Mouse (Mus musculus): ENCODE measurements around the gene Gm21972. TPM values are rescaled to one million over a fixed set of nuclear protein-coding genes. Genes with fewer than 3 reads are reported as not detected.

Gm21972 gene
- total RNA-seq (2015; ENCODE audit: low replicate concordance) (1.5 and 9.6 TPM in 2 replicates), total RNA-seq (2017; ENCODE audit: low replicate concordance) (3.2 and 15.2 TPM in 2 replicates)

DNA sequence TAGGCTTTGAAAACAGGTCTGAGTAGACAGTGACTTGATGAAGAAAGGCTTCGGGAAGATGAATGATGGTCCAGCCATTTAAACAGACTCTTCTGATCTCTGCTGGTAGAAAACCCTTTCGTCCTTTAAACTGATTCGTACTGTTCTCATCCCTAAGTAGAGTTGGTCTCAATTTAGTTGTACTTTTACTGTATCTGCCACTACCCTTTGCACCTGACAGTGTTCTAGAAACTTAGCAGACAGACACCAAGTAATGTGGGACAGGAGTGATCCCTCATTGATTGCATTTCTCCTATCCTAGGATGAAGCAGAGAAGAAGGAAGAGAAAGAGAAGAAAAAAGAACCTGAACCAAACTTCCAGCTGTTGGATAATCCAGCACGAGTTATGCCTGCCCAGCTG, at the start of gene Gm21972:
Gene Gm21972 (plus strand): TSS at position 301 of the 400 bp plus-strand sequence.
- no peak for ATAC-seq (replicated peaks; ENCODE audit: low FRiP score, poor library complexity, severe bottlenecking)

DNA sequence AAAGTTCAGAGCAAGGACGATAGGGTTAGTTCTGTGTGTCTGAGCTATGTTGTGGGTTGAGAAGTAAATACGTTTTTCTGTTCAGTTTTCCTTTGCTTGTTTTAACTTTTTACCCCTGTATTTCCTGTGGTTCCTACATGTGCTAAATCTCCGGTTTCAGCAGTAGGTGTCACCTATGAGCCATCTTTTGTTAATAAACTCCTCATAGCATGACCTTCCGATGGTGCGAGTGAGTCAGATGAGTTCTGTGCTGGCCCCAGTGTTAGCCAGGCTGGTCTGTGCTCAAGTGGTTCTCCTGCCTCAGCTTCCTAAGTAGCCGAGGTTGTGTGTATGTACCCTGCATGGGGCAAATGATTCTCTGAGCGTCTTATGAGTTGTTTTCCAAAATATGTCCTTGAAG, 39.0 kb upstream of the Gm21972 start:
- no peak for ATAC-seq (replicated peaks; ENCODE audit: low FRiP score, poor library complexity, severe bottlenecking)

DNA sequence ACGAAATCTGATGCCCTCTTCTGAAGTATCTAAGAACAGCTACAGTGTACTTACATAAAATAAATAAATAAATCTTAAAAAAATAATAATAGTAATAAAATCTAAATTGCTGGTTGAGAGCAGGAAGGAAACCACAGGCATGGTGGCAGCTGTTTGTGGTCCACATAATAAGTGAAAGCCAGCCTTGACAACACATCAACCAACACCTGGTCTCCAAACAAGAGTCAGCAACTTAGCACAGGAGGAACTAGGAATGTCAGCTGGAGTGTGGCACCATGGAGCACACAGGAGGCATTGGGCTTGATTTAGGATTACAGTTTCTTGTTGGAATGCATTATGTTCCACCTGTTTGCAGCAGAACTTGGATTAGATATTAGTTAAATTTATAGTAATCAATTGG, 28.4 kb upstream of the Gm21972 start:
- no peak for ATAC-seq (replicated peaks; ENCODE audit: low FRiP score, poor library complexity, severe bottlenecking)

DNA sequence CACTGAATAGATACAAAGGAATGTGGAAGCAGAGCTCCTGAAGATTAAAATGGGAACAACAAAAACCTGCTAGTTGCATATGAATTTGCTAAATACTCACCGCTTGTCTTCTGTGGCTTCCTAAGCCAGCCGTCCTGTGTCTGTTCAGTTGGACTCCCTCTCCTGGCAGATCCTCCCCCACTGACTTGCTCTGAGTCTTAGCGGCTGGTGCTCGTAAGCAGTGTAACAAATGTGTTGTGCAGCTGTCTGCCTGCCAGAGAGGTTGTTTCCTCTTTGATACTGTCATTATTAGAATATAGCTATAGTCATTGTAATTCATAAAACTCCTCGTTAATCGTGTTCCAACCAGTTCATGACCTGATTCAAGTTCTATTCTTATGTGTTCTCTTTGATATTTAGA, 21.7 kb upstream of the Gm21972 start, which contains the start of gene Htr2b:
Gene Htr2b (minus strand): TSS at position 192 of the 400 bp plus-strand sequence.
- no peak for ATAC-seq (replicated peaks; ENCODE audit: low FRiP score, poor library complexity, severe bottlenecking)

DNA sequence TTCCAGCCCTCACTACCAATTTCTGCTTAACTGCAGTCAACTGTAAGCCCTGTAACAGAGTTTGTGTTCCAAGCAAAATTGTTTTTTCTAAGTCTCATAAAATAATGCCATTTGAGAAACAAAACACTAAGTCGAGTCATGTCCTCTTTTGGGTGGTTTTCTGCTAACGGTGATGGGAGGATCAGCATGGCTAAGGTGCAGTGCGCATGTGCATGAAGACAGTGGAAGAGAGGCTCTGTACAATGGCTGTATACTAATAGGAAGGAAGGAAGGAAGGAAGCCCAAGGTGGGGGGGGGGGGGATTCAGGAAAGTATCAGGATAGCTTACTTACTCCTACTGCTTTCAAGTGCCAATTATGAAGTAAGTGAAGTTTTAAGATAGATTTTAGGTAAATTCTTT, 19.3 kb upstream of the Gm21972 start:
- no peak for ATAC-seq (replicated peaks; ENCODE audit: low FRiP score, poor library complexity, severe bottlenecking)

DNA sequence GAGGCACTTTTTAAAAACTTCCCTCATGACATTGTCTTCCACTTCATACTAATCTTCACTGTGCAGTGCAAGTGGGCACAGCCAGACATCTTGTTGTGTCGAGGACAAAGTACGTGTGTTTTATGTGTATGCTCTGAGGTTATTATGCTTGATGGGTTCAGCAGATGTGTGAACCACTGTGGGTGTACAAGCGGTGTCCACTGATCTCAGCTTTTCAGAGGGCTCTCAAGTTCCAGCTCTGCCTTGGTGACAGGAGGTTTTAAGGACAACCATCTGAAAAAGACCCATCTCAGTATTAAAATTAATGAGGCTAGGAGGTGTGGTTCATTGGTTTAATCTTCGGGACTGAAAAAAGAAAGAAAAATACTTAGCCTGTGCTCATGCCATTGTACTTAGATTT, 13.9 kb upstream of the Gm21972 start:
- ATAC-seq (replicated peaks; ENCODE audit: low FRiP score, poor library complexity, severe bottlenecking): no peak

DNA sequence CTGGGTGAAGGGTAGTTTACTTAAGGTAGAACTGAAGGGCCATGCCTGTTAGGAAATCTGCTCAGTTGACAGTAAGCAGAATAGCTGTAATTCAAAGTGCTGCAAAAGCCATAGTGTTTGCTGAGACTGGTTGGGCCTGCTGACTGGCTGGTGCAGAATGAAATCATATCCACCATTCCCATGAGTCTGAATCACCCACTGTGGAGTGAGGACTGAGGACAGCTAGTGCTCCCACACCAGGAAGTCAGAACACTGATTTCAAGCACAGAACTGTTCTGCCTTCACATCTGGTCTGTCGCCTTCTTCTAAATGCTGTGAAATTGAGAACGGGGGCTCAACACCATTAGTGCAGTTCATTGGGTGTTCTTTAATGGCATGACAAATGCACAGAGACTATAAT, 7.4 kb upstream of the Gm21972 start:
- ATAC-seq (replicated peaks; ENCODE audit: low FRiP score, poor library complexity, severe bottlenecking): no peak

DNA sequence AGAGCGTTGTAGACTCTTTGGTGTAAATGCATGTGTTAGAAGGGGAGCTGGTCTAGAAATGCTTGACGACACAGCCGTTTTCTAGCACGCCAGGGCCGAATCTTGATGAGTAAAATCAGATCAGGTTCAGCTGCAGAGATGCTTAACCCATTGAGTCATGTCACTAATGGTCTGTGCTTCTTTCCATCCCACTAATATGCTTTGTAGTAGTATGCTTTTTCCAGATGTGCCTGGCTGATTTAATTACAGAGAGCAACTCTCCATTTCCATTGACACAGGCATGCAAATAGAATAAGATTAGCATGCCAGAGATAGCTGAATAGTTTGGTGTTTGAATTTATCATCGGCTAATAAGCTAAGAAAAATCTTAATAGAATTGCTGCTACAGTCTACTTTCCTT, 1.9 kb downstream of the Gm21972 start:
- ATAC-seq (replicated peaks; ENCODE audit: low FRiP score, poor library complexity, severe bottlenecking): no peak

DNA sequence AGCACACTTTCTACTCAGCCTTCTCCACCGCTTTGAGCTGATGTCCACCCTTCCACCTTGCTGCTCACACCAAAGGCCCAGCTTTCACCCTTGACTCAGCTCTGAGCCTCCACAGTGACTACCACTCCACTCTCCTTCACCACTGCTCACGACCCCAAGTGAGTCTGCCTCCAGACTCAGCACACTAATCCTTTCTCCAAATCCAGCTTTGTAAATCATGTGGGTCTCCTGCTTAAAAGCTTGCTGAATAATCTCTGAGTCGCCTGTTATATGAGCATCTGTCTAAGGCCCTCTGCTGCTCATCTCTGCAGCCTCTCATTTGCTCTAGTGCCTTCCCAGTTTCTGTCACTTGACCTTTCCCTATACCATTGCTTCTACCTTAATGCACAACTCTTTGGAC, 7.6 kb downstream of the Gm21972 start:
- ATAC-seq (replicated peaks; ENCODE audit: low FRiP score, poor library complexity, severe bottlenecking): no peak

DNA sequence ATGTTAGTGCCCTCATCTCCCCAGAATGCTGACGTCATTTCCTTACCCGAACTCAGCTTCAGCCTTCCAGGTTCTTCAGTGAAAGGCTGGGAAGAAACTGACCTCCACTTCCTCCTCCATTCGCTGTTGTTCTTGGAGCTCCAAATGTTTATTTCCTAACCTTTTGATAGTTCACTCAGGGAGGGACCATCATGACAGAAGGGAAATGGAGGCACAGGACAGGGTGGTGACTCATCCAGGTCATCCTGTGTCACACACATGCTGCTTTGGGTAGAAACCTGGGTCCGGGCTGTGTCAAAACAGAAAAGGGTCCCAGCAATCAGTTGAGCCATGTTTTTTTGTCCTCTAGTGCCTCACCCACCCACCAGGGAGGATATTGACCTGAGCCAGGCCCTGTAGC, 9.7 kb downstream of the Gm21972 start:
- ATAC-seq (replicated peaks; ENCODE audit: low FRiP score, poor library complexity, severe bottlenecking): no peak

DNA sequence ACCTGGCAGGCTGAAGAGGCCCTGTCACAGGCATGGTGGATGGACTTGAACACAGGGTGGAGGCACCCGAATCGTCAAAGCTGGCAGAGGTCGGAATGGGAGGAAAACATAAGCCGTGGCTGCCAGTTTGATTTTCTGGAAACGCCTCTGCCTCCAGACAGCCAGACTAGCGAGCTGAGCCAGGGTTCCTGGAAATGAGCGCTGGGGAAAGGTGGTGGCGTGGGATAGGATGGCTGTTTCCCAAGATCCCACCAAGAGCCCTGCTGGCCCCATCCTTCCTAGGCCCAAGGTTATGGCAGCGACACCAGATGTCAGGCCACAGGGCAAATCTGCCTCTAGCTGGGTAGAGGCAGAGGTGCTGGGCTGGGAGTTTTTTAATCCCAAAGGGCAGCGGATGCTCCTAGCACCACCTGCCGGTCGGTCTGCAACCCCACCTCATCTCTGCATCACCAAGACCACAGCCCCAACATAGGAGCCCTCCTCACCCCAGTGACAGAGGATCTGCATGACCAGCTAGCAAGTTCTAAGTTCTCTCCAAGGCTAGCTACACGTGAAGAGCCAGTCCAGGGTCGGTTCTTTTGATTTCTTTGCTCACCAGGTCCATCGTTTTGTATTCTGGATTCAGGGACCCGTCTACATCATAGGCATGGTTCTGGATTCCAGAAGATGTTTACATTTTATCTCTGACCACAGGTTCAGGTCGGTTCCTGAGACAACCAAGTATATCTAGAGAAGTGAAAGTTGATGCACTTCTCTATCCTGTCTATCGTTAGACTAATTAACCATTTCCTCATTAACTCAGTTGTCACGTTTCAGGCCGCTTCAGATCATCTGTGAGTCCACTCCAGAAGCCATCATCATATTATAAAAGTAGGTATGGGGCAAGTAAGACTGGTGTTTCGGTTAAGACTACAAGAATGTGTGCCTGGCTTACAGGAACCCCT, 10.8 kb downstream of the Gm21972 start:
- no peak for ATAC-seq (replicated peaks; ENCODE audit: low FRiP score, poor library complexity, severe bottlenecking)

DNA sequence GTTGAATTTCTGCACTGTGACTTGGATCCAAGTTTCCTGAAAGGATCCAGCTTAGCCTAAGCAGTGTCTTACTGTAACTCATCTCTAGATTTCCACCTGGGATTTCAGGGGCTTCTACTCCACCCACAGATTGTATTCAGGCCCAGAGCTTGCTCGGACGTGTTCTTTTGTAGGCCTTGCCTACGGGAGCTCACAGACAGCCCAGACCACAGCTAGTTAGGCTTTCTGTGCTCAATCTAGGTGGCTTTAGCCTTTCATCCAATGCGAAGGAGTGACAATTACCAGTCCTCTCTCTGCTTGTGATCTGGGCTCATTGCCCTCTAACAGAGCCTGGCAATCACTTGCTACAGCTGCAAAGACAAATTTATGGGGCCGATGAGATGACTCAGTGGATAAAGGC, 12.9 kb downstream of the Gm21972 start:
- ATAC-seq (replicated peaks; ENCODE audit: low FRiP score, poor library complexity, severe bottlenecking): no peak

DNA sequence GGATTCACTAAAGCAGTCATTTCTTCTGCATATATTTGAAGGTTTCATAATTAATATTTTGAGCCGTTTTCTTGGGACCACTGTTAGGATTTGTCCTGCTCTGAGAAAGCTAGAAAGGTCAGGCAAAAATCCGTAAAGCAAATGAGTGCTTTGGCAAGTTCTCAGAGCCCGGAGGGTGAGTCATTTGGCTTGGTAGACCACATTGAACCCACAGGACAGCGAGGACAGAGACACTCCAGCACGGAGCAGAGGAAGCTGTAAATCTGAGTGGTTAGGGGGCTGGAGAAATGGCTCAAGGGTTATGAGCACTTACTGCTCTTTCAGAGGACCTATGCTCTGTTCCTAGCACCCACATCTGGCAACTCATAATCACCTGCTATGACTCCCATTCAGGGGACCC, 14.1 kb downstream of the Gm21972 start:
- no peak for ATAC-seq (replicated peaks; ENCODE audit: low FRiP score, poor library complexity, severe bottlenecking)

DNA sequence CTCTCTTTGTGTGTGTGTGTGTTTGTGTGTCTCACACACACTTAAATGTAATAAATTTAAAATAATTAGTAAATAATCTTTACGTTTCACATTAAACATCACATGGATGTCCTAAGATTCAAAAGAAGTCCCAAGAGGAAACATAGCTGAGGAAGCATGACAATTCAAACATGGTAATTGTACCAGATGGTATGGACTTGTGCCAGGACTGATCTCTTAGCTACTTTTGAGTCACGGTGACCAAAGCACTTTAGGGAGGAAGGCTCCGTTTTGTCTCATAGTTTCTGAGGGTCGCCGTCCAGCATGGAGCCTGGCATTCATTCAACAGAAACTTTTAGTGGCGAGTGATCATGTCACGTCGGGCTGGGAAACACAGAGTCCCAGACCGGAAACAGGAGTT, 14.7 kb downstream of the Gm21972 start:
- no peak for ATAC-seq (replicated peaks; ENCODE audit: low FRiP score, poor library complexity, severe bottlenecking)

DNA sequence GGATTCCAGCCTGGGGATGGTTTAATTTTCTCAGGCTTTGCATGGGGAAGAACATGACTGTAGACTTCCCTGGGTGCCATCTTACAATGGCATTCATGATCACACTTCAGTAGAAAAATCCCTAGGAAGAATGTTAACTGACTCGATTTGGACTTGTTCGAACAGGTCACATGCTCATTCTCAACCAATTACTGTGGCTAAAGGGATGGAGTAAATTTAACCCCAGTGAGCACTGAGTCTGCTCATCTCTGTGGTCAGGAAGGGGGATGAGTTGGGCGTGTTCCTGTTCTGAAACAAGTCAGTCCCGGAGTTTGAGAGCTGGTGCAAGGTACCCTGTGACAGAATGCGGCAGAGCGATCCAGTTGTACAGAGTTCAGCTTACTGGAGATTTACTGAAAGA, 17.5 kb downstream of the Gm21972 start:
- ATAC-seq (replicated peaks; ENCODE audit: low FRiP score, poor library complexity, severe bottlenecking): no peak

DNA sequence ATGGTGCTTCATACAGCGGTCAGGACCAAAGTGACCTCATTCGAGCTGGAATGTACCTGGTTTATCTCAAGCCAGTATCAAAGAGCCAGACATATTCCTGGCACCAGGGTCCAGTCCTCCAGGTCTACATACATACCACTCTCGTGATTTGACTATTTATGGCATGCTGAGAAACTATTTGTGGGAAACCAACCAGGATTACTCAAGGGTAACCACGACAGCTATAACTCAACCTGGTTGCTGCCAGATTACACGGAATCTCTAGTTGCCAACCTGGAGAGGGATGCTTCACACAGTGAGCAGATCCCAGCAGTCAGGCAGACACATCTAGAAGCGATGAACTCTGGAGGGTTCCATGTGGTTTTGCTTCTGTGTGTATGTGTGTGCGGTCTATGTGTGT, 17.9 kb downstream of the Gm21972 start:
- no peak for ATAC-seq (replicated peaks; ENCODE audit: low FRiP score, poor library complexity, severe bottlenecking)

DNA sequence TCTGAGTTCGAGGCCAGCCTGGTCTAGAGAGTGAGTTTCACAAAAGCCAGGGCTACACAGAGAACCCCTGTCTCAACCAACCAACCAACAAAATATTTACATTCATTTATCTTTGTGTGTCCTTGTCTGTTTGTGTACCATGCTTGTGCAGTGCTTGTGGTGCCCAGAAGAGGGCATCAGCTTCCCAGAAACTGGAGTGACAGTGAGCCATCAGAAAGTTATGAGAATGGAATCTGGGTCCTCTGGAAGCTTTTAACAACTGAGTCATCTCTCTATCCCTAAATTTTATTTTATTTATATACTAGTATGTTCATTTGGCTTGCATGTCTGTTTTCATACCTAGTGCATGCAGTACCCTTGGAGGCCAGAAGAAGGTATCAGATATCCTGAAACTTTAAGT, 19.2 kb downstream of the Gm21972 start:
- no peak for ATAC-seq (replicated peaks; ENCODE audit: low FRiP score, poor library complexity, severe bottlenecking)

DNA sequence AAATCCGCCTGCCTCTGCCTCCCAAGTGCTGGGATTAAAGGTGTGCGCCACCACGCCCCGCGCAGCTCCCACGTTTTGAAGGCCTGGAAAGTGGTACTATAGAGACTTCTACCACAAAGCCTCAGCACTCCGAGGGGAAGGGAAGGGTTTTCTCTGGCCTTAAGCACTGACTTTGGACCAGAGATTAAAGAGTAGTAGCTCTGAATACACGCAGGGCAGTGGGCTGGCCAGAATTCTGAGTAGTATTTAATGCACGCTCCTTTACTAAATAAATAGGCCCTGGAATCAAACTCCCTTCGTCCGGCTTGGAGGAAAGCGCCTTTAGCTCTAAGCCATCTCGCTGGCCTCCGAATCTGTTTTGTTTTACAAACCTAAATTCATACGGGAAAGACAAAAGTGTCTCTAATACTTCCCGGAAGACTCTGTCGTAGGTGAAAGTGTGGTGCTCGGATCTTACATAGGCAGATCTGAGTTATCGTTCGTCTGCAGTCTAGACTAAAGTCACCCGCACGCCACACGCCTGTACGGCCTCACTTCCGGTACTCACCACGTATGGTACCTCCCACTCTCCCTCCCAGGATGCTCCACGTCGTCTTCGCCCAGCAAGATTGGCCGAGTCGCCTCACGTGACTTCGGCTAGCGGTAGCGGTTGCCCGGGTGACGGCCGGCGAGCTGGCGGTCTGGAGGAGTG, 20.8 kb downstream of the Gm21972 start, which contains the start of gene Armc9:
Gene Armc9 (plus strand): TSS at position 648 of the 691 bp plus-strand sequence.
- ATAC-seq (replicated peaks; ENCODE audit: low FRiP score, poor library complexity, severe bottlenecking): peak; percentile 98

DNA sequence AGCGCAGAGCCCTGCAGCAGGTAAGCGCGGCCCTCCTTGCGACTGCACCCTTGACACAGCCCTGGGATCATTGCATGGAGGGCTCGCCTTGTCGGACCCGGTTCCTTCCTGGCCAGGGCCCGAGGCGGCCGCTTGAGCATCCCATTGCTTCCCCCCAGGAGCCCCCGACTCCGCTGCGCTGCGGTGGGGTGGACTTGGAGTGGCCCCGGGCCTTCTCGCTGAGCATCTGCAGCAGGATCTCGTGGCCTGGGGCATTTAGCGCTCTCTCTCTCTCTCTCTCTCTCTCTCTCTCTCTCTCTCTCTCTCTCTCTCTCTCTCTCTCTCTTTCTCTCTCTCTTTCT, 21.4 kb downstream of the Gm21972 start:
- ATAC-seq (replicated peaks; ENCODE audit: low FRiP score, poor library complexity, severe bottlenecking): no peak

DNA sequence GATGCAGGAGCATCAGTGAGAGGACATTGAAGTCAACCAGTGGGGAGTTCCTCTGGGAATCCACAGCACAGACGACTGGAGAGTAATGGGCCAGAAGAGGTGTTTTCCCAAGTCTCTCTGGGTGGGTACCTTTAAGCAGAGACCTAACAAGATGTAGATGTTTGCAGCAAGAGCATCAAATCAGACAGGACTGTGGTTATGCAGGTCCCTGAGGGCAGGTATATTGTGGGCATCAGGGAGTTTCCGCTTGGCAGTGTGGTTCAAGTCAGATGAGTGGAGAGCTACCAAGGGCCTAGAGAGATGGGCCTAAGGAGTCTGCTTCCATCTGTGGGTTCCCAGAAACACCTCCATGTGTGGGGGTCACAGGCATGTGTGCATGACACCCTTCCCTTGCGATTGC, 22.6 kb downstream of the Gm21972 start:
- ATAC-seq (replicated peaks; ENCODE audit: low FRiP score, poor library complexity, severe bottlenecking): no peak

DNA sequence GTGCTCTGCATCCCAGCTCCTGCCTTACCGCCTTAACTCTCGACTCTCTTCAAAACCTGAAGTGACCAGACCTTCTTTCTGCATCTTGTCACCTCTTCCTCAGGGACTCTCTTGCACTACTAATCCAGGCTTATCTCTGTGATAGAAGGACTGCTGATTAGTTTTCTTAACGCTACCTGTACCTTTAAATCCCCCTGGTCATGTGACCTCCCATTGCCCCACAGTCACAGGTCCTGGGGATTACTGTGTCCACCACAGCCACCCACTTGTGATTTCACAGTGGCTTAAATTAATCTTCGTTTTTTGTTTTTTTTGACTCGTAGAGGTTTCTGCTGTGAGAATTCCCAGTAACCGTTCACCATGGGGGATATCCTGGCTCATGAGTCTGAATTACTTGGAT, 23.2 kb downstream of the Gm21972 start:
- no peak for ATAC-seq (replicated peaks; ENCODE audit: low FRiP score, poor library complexity, severe bottlenecking)

Data from erythroblast, adult 5-6 weeks (primary cell).